Comparison of ENCODE assay signal across 7 mouse cellular contexts in the genomic region with DNA sequence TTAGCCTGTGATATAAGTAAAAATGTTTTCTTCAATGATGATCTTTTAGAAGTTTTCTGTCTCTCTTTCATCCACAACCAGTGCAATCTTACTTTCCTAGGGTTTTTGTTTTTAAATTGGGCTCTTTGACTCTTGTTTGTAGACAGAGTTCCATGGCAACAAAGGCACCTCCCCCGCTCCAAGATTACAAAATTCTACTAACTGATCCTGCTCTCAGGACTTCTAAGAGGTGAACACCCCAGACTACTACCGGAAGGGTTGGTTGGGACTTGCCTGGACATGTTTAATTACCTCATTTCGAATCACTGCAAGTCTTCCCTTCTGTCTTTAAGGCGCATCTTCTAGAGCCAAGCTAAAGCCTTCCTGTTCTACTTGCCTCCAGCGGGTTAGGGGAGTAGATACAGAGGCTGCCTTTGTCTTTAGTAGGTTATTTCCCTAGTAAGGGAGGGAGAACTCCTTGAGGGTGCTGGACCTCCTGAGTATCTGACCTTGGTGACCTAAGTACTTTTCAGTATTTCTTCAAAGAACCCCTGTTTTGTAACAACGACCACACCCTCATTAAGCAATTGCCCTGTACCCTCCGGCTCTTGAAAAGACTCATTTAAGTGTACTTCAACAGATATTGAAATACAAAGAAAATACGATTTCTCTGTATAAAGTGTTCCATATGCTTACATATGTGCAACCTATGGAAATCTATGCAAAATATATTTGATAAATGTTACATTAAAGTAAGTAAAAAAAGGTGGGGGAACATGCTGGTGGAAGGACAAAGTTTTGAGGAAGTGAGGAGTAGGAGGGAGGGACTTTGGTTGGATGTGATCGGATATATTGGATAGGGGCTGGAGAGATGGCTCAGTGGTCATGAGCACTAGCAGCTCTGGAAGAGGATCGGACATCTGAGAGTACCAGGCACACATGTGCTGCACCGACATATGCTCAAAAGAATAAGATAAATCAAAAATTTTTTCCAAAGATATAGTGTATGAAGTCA. TPM values are rescaled to one million over a fixed set of nuclear protein-coding genes. Genes with fewer than 3 reads are reported as not detected.
DNase-seq lines count a peak whose midpoint lies in the region; ATAC-seq and TF ChIP-seq lines count a peak whose summit lies in the region.

No protein-coding gene starts in this region.

- peak overlapping the region; percentile 65 for H3K4me2 ChIP-seq in CH12.LX (ENCODE audit: insufficient read depth, low read depth, poor library complexity, severe bottlenecking)
- peak overlapping the region; percentile 66 for H3K4me2 ChIP-seq in forebrain, embryonic 12.5 days
- H3K4me2 ChIP-seq in liver, embryonic 15.5 days: peak overlapping the region; percentile 90

- peak; percentile 76 for DNase-seq in 3T3-L1 (ENCODE audit: low read depth, low spot score)
- DNase-seq in CH12.LX (ENCODE audit: extremely low read depth): peak; percentile 86
- DNase-seq in splenic B cell, adult 2 months (ENCODE audit: low read depth, low spot score): peak; percentile 19
- DNase-seq in kidney, postnatal 25 days: no peak
- DNase-seq in layer of hippocampus, adult 11-12 months (ENCODE audit: low spot score): no peak

- in situ Hi-C loops in CH12.LX (cut with MboI; ENCODE audit: low pct_ligation_motif_present, low pct_unique_long_range_greater_than_20kb, low sequenced_read_pairs): no loop called here

- peaks cover 1% of the 10 kb centered on the region for H3K9me3 ChIP-seq in CH12.LX (replicated peaks; ENCODE audit: low read length)
- H3K9me3 ChIP-seq in forebrain, embryonic 12.5 days: no peaks in the 10 kb centered on the region
- H3K9me3 ChIP-seq in liver, embryonic 15.5 days (replicated peaks): no peaks in the 10 kb centered on the region

- H3K27ac ChIP-seq in CH12.LX (ENCODE audit: insufficient read depth, low read depth): peak overlapping the region; percentile 92
- no peak overlapping the region for H3K27ac ChIP-seq in forebrain, embryonic 12.5 days
- peak overlapping the region; percentile 94 for H3K27ac ChIP-seq in liver, embryonic 15.5 days (replicated peaks)

- H3K4me1 ChIP-seq in CH12.LX (ENCODE audit: control insufficient read depth in 1 of 2, insufficient read depth in 2 of 2): peaks cover 13 to 71% of the 10 kb centered on the region in 2 experiments
- H3K4me1 ChIP-seq in forebrain, embryonic 12.5 days: peaks cover 37% of the 10 kb centered on the region
- peaks cover 35% of the 10 kb centered on the region for H3K4me1 ChIP-seq in liver, embryonic 15.5 days (replicated peaks)

- peak overlapping the region; percentile 84 for H3K9ac ChIP-seq in CH12.LX (ENCODE audit: insufficient read depth, low read depth)
- no peak overlapping the region for H3K9ac ChIP-seq in forebrain, embryonic 12.5 days
- H3K9ac ChIP-seq in liver, embryonic 15.5 days: peak overlapping the region; percentile 89

- 64% methylated on average over 11 of the region's 11 CpGs for WGBS in forebrain, embryonic 12.5 days
- 58% methylated on average over 11 of the region's 11 CpGs for WGBS in liver, embryonic 15.5 days (ENCODE audit: insufficient replicate concordance)

- H3K79me2 ChIP-seq in CH12.LX (replicated peaks; ENCODE audit: control insufficient read depth, extremely low read depth, insufficient read depth, poor library complexity, severe bottlenecking): peaks cover 20% of the 10 kb centered on the region

- TF ChIP-seq RAD21 in CH12.LX (IDR thresholded peaks at IDR 0.05; ENCODE audit: low read depth, low read length): no peak

- peak overlapping the region; percentile 75 to 96 (median 81) for H3K4me3 ChIP-seq in CH12.LX (replicated peaks in 1 of 3; ENCODE audit: low read depth in 2 of 3, low read length in 2 of 3, poor library complexity in 1 of 3)
- no peak overlapping the region for H3K4me3 ChIP-seq in forebrain, embryonic 12.5 days (replicated peaks)
- peak overlapping the region; percentile 94 for H3K4me3 ChIP-seq in liver, embryonic 15.5 days (replicated peaks)

- peak; percentile 29; the same call in 1 of the 2 replicates for TF ChIP-seq POLR2A in CH12.LX (IDR thresholded peaks at IDR 0.05; ENCODE audit: low read depth, low read length)

- no peak for ATAC-seq in forebrain, embryonic 12.5 days (ENCODE audit: low FRiP score)
- no peak for ATAC-seq in liver, embryonic 15.5 days (ENCODE audit: insufficient read depth)

- no peak for TF ChIP-seq CTCF in CH12.LX (conservative IDR thresholded peaks at IDR 0.05 in 1 of 2, IDR thresholded peaks at IDR 0.05 in 1 of 2; ENCODE audit: low read depth in 2 of 2, low read length in 2 of 2)

- no peaks in the 10 kb centered on the region for H3K27me3 ChIP-seq in CH12.LX (replicated peaks)
- peaks cover 7% of the 10 kb centered on the region; the same call in 1 of the 2 replicates for H3K27me3 ChIP-seq in forebrain, embryonic 12.5 days
- H3K27me3 ChIP-seq in liver, embryonic 15.5 days: no peaks in the 10 kb centered on the region
- no peaks in the 10 kb centered on the region for H3K27me3 ChIP-seq in splenic B cell, adult 2 months (ENCODE audit: control insufficient read depth, insufficient read depth, low read length, poor library complexity, severe bottlenecking)

- peaks cover 0 to 6% of the 10 kb centered on the region in 2 experiments for H3K36me3 ChIP-seq in CH12.LX (replicated peaks in 1 of 2; ENCODE audit: control insufficient read depth in 1 of 2, insufficient read depth in 1 of 2, low read length in 1 of 2)
- no peaks in the 10 kb centered on the region for H3K36me3 ChIP-seq in forebrain, embryonic 12.5 days (replicated peaks)
- peaks cover under 1% of the 10 kb centered on the region for H3K36me3 ChIP-seq in liver, embryonic 15.5 days (replicated peaks)
- H3K36me3 ChIP-seq in splenic B cell, adult 2 months (ENCODE audit: control insufficient read depth, insufficient read depth, low read length, poor library complexity, severe bottlenecking): no peaks in the 10 kb centered on the region

- TF ChIP-seq EP300 in CH12.LX (IDR thresholded peaks at IDR 0.05; ENCODE audit: low read length): no peak; the same call in 1 of the 2 replicates

- dilution Hi-C loops in CH12.LX (cut with MboI; ENCODE audit: extremely low pct_ligation_motif_present, extremely low pct_unique_long_range_greater_than_20kb, low sequenced_read_pairs): no loop called here

TF ChIP-seq in CH12.LX, 34 proteins besides CTCF, POLR2A, EP300 and RAD21 (continues in another document):
- no peak for TF ChIP-seq NELFE (IDR thresholded peaks at IDR 0.05; ENCODE audit: low read depth, low read length)
- no peak for TF ChIP-seq SMC3 (IDR thresholded peaks at IDR 0.05; ENCODE audit: low read depth, low read length)
- TF ChIP-seq TCF12 (IDR thresholded peaks at IDR 0.05; ENCODE audit: low read depth, low read length): 0 out of 2 replicates have a peak, but pooled peaks have one; percentile 35
- TF ChIP-seq UBTF (IDR thresholded peaks at IDR 0.05; ENCODE audit: low read depth, low read length): no peak
- TF ChIP-seq ETS1 (conservative IDR thresholded peaks at IDR 0.05; ENCODE audit: low read depth, low read length): no peak; the same call in 1 of the 2 replicates
- TF ChIP-seq ZKSCAN1 (IDR thresholded peaks at IDR 0.05; ENCODE audit: borderline replicate concordance, low read depth, low read length): no peak
- TF ChIP-seq ZMIZ1 (IDR thresholded peaks at IDR 0.05; ENCODE audit: low read depth, low read length): no peak
- no peak for TF ChIP-seq POLR2AphosphoS2 (IDR thresholded peaks at IDR 0.05; ENCODE audit: low read depth, low read length)
- no peak for TF ChIP-seq ZNF384 (IDR thresholded peaks at IDR 0.05; ENCODE audit: low read depth, low read length)
- no peak for TF ChIP-seq CHD2 (IDR thresholded peaks at IDR 0.05; ENCODE audit: low read length)
- no peak for TF ChIP-seq KAT2A (IDR thresholded peaks at IDR 0.05; ENCODE audit: insufficient replicate concordance, low read length)
- TF ChIP-seq JUN (IDR thresholded peaks at IDR 0.05; ENCODE audit: insufficient read depth, low read depth, low read length): peak; percentile 46; the same call in 1 of the 2 replicates
- TF ChIP-seq E2F4 (IDR thresholded peaks at IDR 0.05; ENCODE audit: insufficient replicate concordance, low read depth, low read length): no peak
- TF ChIP-seq IRF4 (IDR thresholded peaks at IDR 0.05; ENCODE audit: low read depth, low read length): peak; percentile 62; the same call in 1 of the 2 replicates
- no peak for TF ChIP-seq USF2 (conservative IDR thresholded peaks at IDR 0.05; ENCODE audit: low read depth, low read length)
- TF ChIP-seq HCFC1 (IDR thresholded peaks at IDR 0.05; ENCODE audit: low read depth, low read length): peak; percentile 49; the same call in 1 of the 2 replicates
- no peak for TF ChIP-seq MAZ (IDR thresholded peaks at IDR 0.05; ENCODE audit: low read depth, low read length)
- no peak for TF ChIP-seq MAX (IDR thresholded peaks at IDR 0.05; ENCODE audit: low read length)
- 0 out of 2 replicates have a peak, but pooled peaks have one; percentile 33 for TF ChIP-seq TBP (conservative IDR thresholded peaks at IDR 0.05; ENCODE audit: low read depth, low read length)
- no peak for TF ChIP-seq JUND (conservative IDR thresholded peaks at IDR 0.05; ENCODE audit: low read depth, low read length)
- no peak for TF ChIP-seq PAX5 (IDR thresholded peaks at IDR 0.05; ENCODE audit: low read length)
- peak; percentile 52 for TF ChIP-seq SIN3A (IDR thresholded peaks at IDR 0.05; ENCODE audit: low read length)
- TF ChIP-seq MEF2A (IDR thresholded peaks at IDR 0.05; ENCODE audit: borderline replicate concordance, low read depth, low read length): peak; percentile 68; the same call in 1 of the 2 replicates

RNA-seq across cellular contexts. Expression of gene Dyrk3, which starts 1.3 kb away (rescaled TPM):
- total RNA-seq in CH12.LX (2012; rRNA removed): 6.4 and 6.7 TPM in 2 replicates
- total RNA-seq in CH12.LX (2014; rRNA removed): 9.8 and 10.1 TPM in 2 replicates
- polyA plus RNA-seq in CH12.LX (2012; ENCODE audit: insufficient read length, low read depth): 8.2 and 8.3 TPM in 2 replicates
- 20.9 and 21.8 TPM in 2 replicates for polyA plus RNA-seq in forebrain, embryonic 12.5 days (2016; fragmentation: Nextera tagmentation; extraction: Ambion mirVana)
- 16.6 and 18.3 TPM in 2 replicates for polyA plus RNA-seq in liver, embryonic 15.5 days (2015; fragmentation: Nextera tagmentation; extraction: Ambion mirVana)

RNA-seq across cellular contexts. Expression of gene Eif2d, which starts 13.6 kb away (rescaled TPM):
- 48.8 and 53.0 TPM in 2 replicates for total RNA-seq in CH12.LX (2012; rRNA removed)
- 41.0 and 46.9 TPM in 2 replicates for total RNA-seq in CH12.LX (2014; rRNA removed)
- 57.2 and 64.3 TPM in 2 replicates for polyA plus RNA-seq in CH12.LX (2012; ENCODE audit: insufficient read length, low read depth)
- polyA plus RNA-seq in forebrain, embryonic 12.5 days (2016; fragmentation: Nextera tagmentation; extraction: Ambion mirVana): 54.8 and 56.0 TPM in 2 replicates
- 26.0 and 28.1 TPM in 2 replicates for polyA plus RNA-seq in liver, embryonic 15.5 days (2015; fragmentation: Nextera tagmentation; extraction: Ambion mirVana)

RNA-seq across cellular contexts. Expression of gene Mapkapk2, which starts 41.8 kb away (rescaled TPM):
- 54.2 and 55.0 TPM in 2 replicates for total RNA-seq in CH12.LX (2012; rRNA removed)
- 58.6 and 62.9 TPM in 2 replicates for total RNA-seq in CH12.LX (2014; rRNA removed)
- 63.5 and 68.6 TPM in 2 replicates for polyA plus RNA-seq in CH12.LX (2012; ENCODE audit: insufficient read length, low read depth)
- 51.0 and 55.3 TPM in 2 replicates for polyA plus RNA-seq in forebrain, embryonic 12.5 days (2016; fragmentation: Nextera tagmentation; extraction: Ambion mirVana)
- 13.0 and 15.7 TPM in 2 replicates for polyA plus RNA-seq in liver, embryonic 15.5 days (2015; fragmentation: Nextera tagmentation; extraction: Ambion mirVana)

Comparison
In these comparisons a context has a peak if more than half of its experiments do, and no peak if none do; other contexts are left out.
1. DNase-seq: peak in 3T3-L1 (single experiment), CH12.LX (single experiment) and splenic B cell, adult 2 months (single experiment); none in kidney, postnatal 25 days (0 of 2) and layer of hippocampus, adult 11-12 months (single experiment).
2. Peak in every context shown above with its lines, with median percentiles within 50 percentile points of each other: H3K4me2 ChIP-seq.